Mouse (Mus musculus): Measurements from ENCODE around the gene Pdxp. TPM values are rescaled to one million over a fixed set of nuclear protein-coding genes. Genes with fewer than 3 reads are reported as not detected.
"Not testable (repeated sequence)": the region's sequence is repeated elsewhere in the genome, so short reads cannot be mapped to it uniquely, and the experiment has no call there.

Gene Pdxp
- total RNA-seq (2021), result 100 to 1,000 TPM; 178 to 191 TPM
- long read RNA-seq, experiment 1, transcript Pdxp-201 (2 exons, 2,001 nt), result major isoform, 381 of 396 reads
- long read RNA-seq, experiment 1, partial matches to known transcripts, result 0 of 396 reads
- long read RNA-seq, experiment 1, other reads (novel, unspliced or antisense), result 15 of 396 reads
- long read RNA-seq, experiment 2, transcript Pdxp-201 (2 exons, 2,001 nt), result major isoform, 295 of 309 reads
- long read RNA-seq, experiment 2, partial matches to known transcripts, result 13 of 309 reads
- long read RNA-seq, experiment 2, other reads (novel, unspliced or antisense), result 1 of 309 reads

DNA sequence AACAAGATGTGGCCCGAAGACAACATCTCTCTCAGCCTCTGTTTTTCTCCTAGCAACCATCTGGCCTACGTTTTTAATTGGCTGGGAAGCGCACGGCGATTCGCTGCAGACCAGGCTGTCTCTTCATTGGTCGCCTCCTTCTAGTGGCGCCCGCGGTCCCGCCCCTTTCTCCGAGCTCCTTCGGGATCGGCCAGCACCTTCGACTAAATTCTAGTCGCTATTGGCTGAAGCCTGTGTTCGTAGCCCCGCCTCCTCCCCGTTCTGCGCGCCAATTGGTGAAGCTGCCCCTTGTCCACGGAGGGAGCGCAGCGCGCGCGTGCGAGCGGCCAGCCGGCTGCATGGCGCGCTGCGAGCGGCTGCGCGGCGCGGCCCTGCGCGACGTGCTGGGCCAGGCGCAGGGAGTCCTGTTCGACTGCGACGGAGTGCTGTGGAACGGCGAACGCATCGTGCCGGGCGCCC, at the start of gene Pdxp:
TSS of gene Pdxp (plus strand) at position 288 of the 459 bp plus-strand sequence.
- DNase-seq (ENCODE audit: low spot score in 2 of 2), result peak; percentile 94 to 98

DNA sequence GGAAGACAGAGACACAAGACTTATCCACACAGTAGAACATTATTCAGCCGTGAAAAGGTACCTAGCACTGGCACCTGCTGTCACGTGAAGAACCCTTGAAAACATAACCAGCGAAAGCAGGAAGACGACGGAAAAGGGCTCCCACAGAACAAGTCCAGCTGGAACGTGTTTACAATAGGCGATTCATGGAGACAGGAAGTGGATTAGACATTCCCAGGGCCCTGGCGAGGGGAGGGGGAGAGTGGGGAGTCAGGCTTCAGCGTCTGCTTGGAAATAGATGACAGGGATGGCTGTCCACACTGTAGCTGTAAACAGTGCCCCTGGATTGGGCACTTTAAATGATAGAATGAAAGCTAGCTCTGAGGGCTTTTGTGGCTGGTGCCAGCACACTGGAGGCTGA, 45.3 kb upstream of the Pdxp start:
- DNase-seq (ENCODE audit: low spot score in 2 of 2), result no peak

DNA sequence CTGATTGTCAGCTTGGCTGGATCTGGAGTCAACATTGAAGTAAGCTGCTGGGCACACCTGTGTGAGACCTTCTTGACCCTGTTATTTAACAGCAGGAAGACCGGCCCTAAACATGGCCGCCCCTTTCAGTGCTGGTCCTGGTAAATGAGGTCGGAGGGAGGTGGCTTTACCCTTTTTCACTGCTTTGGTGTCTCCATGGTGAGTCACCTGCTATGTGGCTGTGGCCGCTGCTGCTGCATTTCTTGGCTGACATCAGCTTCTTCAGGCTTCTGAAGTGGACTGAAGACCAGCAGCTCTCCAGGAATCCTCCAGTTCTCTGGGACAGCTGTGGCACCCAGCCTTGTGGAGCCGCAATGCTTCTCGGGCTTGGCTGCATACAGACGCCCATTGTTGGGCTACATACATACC, 44.9 kb upstream of the Pdxp start:
- DNase-seq (ENCODE audit: low spot score in 2 of 2), result no peak

DNA sequence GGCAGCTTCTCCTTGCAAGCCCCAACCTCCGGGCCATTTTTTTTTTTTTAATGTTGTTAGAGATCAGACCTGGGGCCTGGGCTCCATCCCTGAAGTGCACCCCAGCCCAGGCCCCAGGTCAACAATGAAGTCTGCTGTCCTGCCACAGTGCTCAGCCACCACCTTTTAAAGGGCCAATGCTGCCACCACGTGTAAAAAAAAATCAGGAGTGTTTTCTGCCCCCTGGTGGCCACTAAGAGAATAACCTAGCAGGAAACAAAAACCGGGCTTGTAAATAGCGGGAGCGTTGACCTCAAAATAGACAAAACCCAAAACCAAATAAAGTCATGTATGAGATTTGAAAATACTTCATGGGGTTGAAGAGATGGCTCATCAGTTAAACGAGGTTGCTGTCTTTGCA, 43.9 kb upstream of the Pdxp start:
- DNase-seq (ENCODE audit: low spot score in 2 of 2), result peak; percentile 32 to 43

DNA sequence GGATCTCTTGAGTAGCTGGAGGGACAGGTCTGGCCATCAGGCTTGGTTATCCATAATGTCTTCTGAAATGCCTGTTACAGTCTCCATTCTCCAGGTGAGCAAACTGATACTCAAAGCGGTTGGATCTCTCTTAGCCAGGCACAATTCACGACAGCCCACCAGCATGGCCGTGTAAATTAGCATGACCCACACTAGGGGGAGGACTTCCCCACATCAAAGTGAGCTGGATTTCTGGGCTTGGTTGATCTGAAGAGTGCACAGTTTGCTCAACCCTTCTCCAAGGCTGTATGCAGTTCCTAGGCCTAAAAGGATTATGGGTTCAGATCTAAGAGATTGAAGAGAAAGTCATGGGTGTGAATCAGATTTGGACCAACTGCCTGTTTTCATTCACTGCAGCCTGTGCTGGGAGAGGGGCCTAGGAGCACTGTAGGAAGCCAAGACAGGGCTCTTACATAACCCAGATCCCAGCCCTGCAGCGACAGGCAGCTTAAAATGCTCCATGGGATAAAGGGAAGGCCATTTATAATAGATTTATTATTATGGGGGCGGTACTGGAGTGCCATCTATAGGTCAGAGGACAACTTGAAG, 41.6 kb upstream of the Pdxp start:
- DNase-seq (ENCODE audit: low spot score in 2 of 2), result no peak

DNA sequence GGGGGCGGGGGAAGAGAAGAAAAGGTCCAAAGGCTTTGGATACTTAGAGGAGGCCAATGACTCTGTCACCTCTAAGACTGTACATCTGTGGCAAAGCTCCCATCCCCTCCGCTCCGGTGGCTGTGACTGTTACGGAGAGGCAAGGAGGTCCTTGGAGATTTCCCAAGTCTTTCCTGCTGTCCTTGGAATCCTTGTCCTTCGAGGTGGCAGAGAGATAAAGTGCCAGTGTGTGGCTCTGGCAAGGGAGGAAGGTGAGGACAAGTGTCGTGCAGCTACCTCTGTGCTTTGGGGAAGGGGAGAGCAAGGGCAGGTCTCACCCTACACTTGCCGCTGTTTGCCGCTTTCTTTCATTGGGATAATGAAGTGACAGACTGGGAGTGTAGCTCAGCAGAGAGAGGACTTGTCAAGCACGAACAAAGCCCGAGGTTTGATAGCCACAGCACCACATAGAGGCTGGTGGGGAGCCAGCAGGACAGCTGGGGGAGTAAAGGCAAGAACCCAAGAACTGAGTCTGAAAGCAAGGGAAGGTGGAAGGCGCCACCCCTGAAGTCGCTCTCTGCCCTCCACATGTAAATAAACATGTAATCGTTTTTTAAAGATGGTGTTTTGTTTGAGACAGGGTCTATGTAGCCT, 39.8 kb upstream of the Pdxp start:
- DNase-seq (ENCODE audit: low spot score in 2 of 2), result no peak

DNA sequence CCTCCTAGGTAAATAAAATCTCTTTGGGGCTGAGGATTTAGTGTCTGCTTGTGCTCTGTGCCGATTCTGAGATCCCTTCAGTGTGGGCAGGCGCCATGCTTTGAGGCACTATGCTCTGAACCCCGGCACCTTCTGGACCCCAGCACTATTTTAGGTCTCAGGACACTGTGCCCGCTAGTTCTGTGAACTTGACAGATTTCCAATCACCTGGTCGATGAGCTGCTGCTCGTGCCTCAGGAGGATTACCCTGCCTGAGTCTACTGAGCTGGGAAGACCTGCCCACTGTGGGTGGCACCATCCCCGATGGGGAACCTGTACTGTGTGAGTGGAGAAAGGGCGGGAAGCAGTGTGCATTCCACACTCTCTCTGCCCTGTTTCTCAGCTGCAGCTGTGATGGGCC, 38.7 kb upstream of the Pdxp start:
- no peak for DNase-seq (ENCODE audit: low spot score in 2 of 2)

DNA sequence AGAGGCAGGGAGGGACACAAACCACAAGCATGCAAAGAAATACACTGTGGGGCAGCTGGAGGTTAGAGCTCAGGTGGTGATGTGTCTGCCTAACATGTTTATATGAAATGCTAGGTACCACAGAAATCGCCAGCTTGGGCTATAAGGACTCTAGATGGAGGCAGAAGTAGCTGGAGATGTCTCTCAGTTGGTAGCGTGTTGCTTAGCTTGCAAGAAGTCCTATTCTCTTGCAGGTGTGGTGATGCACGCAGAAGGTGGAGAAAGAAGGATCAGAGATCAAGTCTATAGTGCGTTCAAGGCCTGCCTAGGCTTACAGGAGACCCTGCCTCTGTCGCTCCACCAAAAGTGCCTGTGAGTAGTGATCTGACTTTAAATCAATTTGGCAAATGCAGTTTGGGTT, 38.2 kb upstream of the Pdxp start:
- no peak for DNase-seq (ENCODE audit: low spot score in 2 of 2)

DNA sequence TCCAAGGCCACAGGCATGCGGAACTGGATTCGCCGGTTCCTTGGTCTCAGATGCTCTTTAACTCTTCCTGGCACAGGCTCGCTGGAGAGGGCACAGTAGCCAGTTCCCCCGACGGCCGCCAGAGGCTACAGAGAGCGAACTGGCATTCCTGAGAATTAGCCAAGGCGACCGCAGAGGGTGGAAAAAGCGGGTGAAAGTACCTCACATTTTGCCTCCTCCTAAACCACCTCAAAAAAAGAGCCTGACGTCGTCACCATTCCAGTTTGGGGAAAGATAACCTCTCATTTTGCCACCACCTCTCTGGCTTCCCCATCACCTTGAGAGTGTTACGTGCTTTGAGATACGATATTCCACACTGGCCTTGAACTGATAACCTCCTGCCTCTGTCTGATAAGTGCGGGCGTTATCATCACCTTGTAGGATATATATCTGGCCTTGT, 37.4 kb upstream of the Pdxp start:
- peak; percentile 71 to 82 for DNase-seq (ENCODE audit: low spot score in 2 of 2)

DNA sequence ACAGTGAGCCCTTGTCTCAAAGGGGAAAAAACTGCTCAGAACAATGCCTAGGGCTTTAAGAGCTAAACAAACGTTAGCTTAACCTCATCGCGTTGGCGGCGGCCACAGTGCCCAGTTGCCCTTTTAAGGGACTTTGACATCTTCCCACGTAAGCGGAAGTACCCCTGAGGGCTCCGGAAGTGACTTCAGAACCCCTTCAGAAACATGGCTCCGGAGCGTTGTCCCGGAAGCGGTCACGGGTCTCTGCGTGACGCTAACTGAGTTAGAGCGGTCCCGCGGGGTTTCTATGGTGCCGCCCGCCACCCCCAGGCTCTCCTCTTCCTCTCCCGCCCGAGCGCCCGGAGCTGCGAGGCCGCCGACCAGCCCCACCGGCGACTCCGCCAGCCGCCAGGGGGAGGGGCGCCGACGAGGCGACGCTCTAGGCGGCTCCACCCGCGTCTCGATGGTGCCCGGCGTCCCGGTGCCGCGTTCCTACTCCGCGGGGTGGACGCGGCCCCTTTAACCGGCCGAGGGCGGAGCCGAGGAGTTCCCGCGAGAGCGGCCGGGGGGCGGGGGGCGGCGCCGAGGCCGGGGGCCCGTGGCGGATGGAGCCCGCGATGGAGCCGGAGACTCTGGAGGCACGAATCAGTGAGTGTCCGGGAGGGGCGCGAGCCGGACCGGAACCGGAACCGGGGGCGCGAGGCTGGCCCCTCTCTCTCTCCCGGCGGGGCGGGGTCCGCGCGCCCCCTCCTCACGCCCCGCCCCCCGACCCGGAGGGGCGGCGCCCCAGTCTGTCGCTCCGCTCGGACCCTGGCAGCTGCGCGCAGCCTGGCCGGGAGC, 36.5 kb upstream of the Pdxp start, which contains the start of gene Gga1:
TSS of gene Gga1 (plus strand) at position 200 of the 819 bp plus-strand sequence.
- peak; percentile 95 to 96 for DNase-seq (ENCODE audit: low spot score in 2 of 2)

DNA sequence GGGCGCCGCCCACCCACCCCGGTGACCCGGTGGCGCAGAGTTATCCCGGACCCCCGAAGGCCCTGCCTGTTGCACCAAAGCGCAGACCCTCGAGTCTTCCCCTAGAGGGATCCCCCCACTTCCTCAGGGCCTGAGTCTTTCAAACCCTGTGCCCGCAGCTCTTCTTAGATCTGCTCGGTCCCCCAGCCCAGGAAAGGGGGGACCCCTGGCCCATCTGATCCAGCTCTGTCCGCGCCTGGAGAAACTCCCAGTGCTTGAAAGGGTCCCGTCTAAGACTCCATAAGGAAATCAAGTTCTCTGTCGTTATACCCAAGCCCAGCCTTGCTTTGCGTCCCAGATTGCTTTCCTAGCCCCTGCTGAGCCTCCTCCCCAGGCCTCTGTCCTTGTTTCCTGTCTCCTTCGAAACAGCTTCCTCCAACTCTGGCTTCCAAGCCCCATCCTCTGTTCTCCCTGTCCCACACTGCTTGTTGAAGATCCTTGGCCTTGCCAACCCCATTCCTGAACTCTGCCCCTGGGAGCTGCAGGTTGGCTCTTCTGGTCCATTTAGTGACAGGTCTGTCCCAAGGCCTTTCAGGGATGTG, 35.8 kb upstream of the Pdxp start:
- no peak for DNase-seq (ENCODE audit: low spot score in 2 of 2)

DNA sequence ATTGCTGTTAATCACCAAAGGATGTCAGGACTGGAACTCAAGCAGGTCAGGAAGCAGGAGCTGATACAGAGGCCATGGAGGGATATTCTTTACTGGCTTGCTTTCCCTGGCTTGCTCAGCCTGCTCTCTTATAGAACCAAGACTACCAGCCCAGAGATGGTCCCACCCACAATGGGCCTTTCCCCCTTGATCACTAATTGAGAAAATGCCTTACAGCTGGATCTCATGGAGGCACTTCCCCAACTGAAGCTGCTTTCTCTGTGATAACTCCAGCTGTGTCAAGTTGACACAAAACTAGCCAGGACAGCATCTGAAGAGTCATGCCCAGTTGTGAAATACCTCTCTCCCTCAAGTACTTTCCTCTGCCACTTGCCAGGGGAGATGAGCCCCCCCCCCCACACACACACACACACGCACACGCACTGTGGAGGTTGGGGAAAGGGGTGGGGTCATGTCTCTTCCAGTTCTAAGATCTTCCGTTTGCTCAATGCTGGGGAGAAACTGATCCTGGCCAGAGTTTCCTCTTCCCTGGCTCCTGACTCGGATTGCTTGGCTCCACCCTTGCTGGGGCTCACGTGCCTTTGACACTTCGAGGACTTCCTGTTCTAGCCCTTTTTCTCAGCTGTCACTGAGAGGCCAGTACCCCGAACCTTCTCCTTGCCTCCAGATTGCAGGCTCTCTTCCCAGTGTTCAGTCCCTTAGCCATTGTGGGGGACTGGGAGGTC, 34.8 kb upstream of the Pdxp start:
- DNase-seq (ENCODE audit: low spot score in 2 of 2), result not testable (repeated sequence)

DNA sequence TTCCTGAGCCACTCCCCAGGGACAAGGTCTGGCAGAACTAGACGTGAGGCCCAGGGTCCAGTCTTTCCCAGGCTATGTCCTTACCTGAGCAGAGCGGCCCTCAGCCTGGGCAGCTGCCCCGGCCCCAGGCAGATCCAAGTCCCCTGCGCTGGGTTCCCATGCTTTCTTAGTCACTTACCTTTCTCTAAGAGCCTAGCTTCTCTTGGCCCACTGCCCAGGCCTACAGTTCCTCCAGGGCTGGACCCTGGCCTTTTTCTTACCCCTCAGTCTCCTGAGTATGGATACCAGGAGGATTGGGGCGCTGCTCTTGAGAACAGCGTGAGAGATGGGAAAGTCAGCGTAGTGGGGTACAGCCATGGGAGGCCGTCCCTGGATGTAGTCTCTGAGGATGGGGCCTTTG, 33.3 kb upstream of the Pdxp start:
- DNase-seq (ENCODE audit: low spot score in 2 of 2), result no peak

DNA sequence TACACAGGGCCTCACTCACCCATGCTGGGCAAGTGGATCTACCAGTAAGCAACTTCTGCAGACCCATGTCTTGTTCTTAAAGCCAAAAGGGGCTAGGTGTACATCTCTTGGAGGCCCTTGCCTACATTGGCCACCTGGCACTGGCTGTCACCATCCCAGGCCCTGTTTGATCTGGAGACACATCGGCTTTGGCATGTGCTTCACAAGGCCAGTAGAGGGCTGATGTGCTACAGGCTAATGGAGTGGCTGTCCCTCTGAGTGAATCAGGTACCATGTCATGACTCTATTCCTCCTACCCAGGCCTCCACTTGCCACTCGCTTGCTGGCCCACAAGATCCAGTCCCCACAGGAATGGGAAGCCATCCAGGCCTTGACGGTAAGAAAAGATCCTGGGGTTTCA, 31.9 kb upstream of the Pdxp start:
- no peak for DNase-seq (ENCODE audit: low spot score in 2 of 2)

DNA sequence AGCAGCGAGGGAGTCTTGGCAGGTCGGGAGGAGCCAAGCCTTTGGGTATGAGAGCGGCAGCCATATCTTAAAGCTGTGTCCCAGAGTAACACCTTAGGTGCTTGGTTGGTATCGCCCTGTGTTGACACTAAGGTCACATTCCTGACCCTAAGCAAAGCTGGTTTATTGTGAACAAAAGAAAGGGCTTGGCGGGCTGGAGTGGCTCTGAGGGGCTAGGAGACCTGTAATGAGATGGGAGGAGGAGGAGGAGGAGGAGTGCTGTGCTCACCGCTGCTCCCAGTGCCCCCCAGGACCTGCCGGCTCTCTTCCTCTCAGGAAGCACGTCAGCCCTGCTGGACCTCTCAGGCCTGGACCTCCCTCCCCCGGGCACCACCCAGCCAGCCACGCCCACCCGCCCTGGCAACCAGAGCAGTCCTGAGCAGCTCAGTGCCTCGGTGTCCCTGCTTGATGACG, 24.3 kb upstream of the Pdxp start:
- DNase-seq (ENCODE audit: low spot score in 2 of 2), result no peak

DNA sequence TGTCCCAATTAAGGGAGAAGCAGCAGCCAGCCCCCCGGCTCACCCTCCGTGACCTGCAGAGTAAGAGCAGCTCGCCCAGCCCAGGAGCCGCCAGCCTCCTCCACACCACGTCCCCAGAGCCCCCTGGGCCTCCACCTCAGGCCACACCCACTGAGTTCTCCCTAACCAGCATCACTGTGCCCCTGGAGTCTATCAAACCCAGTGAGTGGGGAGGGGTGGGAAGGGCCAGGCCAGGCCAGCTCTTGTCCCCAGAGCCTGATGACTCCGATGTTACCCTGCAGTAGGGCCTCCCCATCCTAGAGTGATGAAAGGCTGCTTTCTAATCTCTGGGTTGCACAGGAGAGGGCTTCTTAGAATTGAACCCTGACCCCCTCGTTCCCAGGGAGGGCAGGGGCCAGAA, 21.3 kb upstream of the Pdxp start:
- DNase-seq (ENCODE audit: low spot score in 2 of 2), result no peak

DNA sequence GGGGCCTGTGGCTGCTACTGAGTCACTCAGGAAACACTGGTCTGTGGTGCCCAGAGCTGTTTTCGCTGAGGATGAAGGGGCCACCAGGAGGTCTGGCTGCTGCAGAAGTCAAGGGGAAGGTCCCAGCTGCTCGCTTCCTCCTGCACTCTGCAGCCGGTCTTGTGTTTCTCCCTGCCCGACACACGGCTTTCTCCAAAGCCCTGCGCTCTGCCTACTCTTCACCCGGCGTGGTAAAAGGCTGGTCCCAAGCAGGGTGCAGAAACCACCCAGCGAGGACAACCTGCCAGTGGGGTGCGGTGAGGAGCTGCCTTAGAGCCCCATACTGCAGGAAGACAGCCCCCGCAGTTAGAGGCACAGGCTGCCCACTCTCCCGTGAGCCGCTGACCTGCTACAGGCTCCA, 19.0 kb upstream of the Pdxp start:
- no peak for DNase-seq (ENCODE audit: low spot score in 2 of 2)

DNA sequence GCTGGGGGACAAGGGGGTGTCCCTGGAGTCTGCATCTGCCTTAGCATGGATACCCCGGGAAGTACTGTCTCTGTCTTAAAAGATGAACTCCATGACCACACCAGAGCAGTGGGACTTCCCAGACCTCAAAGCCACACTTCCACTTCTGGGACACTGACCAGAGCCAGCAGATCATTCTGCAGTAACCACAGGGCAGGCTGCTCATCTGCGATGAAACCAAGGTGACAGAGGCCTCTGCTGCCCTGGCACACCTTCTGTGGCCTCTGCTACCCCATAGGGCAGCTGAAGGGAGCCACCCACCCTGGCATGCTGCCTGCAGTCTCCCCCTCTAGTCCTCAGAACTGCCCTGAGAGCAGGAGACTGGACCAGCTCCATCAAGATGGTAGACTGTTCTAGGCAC, 18.0 kb upstream of the Pdxp start:
- DNase-seq (ENCODE audit: low spot score in 2 of 2), result no peak

DNA sequence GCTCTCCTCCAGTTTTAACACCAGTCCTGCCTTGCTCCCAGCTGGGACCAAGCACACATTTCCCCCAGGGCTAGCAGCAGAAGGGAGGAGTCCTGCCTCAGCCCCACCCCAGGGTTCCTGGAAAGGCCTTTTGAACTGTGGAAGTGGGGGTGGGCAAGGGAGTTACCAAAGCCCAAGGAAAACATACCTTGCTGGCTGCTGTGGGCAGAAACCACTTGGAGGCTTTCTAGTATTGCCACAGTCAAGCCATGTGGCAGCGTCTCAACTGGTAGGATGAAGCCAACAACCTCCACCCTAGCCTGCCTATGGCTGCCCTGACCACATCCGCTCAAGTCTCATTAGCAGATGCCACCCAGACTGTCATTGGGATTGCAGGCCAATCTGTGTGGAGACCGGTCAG, 17.6 kb upstream of the Pdxp start:
- DNase-seq (ENCODE audit: low spot score in 2 of 2), result no peak

DNA sequence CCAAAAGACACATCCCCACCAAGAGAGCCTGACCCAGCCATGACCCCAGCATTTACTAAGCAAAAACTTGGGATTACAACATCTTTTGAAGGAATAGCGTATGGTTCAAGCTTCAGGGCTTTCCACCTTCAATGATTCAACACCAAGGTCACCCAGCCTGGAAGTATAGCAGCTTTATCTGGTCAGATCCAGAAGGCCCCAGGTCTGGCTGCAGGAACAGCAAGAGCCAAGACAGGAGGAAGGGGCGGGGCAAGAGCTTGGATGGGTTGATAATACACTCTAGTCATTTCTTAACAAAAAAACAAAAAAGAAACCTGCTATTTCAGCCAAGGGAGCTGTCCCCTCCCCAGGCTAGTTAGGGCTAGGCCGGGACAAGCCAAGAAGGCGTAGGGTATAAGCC, 16.2 kb upstream of the Pdxp start:
- DNase-seq (ENCODE audit: low spot score in 2 of 2), result no peak

All from left cerebral cortex, adult 18-20 months (tissue).